ENCODE assay signal across 16 mouse cellular contexts in genomic region chr2:72031717-72032116, GRCm38 (mm10). TPM values are rescaled to one million over a fixed set of nuclear protein-coding genes. Genes with fewer than 3 reads are reported as not detected.
"Had no signal": no experiment of that assay in that cellular context is flagged by ENCODE, and none has a peak within 500 bp of the region (broad histone marks: within the 10 kb centered on the region; RNA-seq: fewer than 3 reads in every experiment).

No protein-coding gene starts in this region.

- H3K36me3 ChIP-seq: kidney, embryonic 15.5 days; limb, embryonic 13.5 days; midbrain, embryonic 13.5 days; neural tube, embryonic 15.5 days; stomach, embryonic 15.5 days had no signal

- H3K4me1 ChIP-seq: kidney, embryonic 15.5 days; midbrain, embryonic 13.5 days; neural tube, embryonic 15.5 days; stomach, embryonic 15.5 days had no signal

- DNase-seq: kidney, adult 2 months; kidney, postnatal 14 days; layer of hippocampus, postnatal 36 days; left cerebral cortex, postnatal 4 days; lung, adult 18-20 months; lung, postnatal 4 days; thymus, adult 2 months; thymus, postnatal 25 days had no signal

- H3K4me2 ChIP-seq: kidney, embryonic 15.5 days; limb, embryonic 13.5 days; midbrain, embryonic 13.5 days; neural tube, embryonic 15.5 days; stomach, embryonic 15.5 days had no signal

- H3K9me3 ChIP-seq: kidney, embryonic 15.5 days; limb, embryonic 13.5 days; midbrain, embryonic 13.5 days; neural tube, embryonic 15.5 days; stomach, embryonic 15.5 days had no signal

- H3K9ac ChIP-seq: kidney, embryonic 15.5 days; limb, embryonic 13.5 days; liver, embryonic 14.5 days; midbrain, embryonic 13.5 days; neural tube, embryonic 15.5 days; stomach, embryonic 15.5 days had no signal

- ATAC-seq: midbrain, embryonic 13.5 days had no signal

- H3K4me3 ChIP-seq: kidney, embryonic 15.5 days; limb, embryonic 13.5 days; midbrain, embryonic 13.5 days; myocyte; neural tube, embryonic 15.5 days; stomach, embryonic 15.5 days had no signal

- H3K27ac ChIP-seq: kidney, embryonic 15.5 days; limb, embryonic 13.5 days; liver, embryonic 14.5 days; midbrain, embryonic 13.5 days; neural tube, embryonic 15.5 days; stomach, embryonic 15.5 days had no signal

- H3K27me3 ChIP-seq: kidney, embryonic 15.5 days; limb, embryonic 13.5 days; stomach, embryonic 15.5 days had no signal

RNA-seq across cellular contexts. Expression of gene Rapgef4, which starts 50.7 kb away (rescaled TPM):
- total RNA-seq: megakaryocyte-erythroid progenitor cell, adult 5-6 weeks had no signal
